Comparison of ENCODE assay signal across 8 mouse cellular contexts in genomic region chrX:52971211-52972006, GRCm38 (mm10). TPM values are rescaled to one million over a fixed set of nuclear protein-coding genes. Genes with fewer than 3 reads are reported as not detected.
A peak's percentile ranks its signal among the peaks of the same experiment; 100 is the strongest.
DNase-seq lines count a peak whose midpoint lies in the region; ATAC-seq and TF ChIP-seq lines count a peak whose summit lies in the region.

No protein-coding gene starts in this region.

- H3K27me3 ChIP-seq in G1E (ENCODE audit: insufficient read depth, low read length): no peaks in the 10 kb centered on the region
- no peaks in the 10 kb centered on the region for H3K27me3 ChIP-seq in midbrain, embryonic 15.5 days (replicated peaks)

- no peak overlapping the region for H3K27ac ChIP-seq in midbrain, embryonic 15.5 days

- intact Hi-C loops in heart, postnatal 10 days (cut with DNase I): no loop called here
- intact Hi-C loops in left cerebral cortex, postnatal 36 days (cut with DNase I): no loop called here

- 61% methylated on average over 3 of the region's 3 CpGs for WGBS in midbrain, embryonic 15.5 days

- DNase-seq in G1E (ENCODE audit: low spot score): peak; percentile 15
- DNase-seq in adrenal gland, postnatal 36 days: peak; percentile 17 to 50
- DNase-seq in heart, postnatal 10 days: peak; percentile 72 to 76
- no peak for DNase-seq in left cerebral cortex, postnatal 36 days (ENCODE audit: low spot score in 2 of 2)
- DNase-seq in urinary bladder, adult 18-20 months (ENCODE audit: low spot score in 2 of 2): no peak

- no peaks in the 10 kb centered on the region for H3K9me3 ChIP-seq in G1E (replicated peaks)
- no peaks in the 10 kb centered on the region for H3K9me3 ChIP-seq in midbrain, embryonic 15.5 days

- H3K9ac ChIP-seq in midbrain, embryonic 15.5 days: no peak overlapping the region

- H3K4me2 ChIP-seq in midbrain, embryonic 15.5 days: no peak overlapping the region

- H3K4me3 ChIP-seq in G1E (ENCODE audit: low read depth, low read length): no peak overlapping the region
- no peak overlapping the region for H3K4me3 ChIP-seq in midbrain, embryonic 15.5 days

- peak; percentile 94 for ATAC-seq in G1E (ENCODE audit: extremely low read depth, insufficient number of reproducible peaks, low FRiP score, poor library complexity, severe bottlenecking)
- ATAC-seq in megakaryocyte, adult 5-6 weeks (ENCODE audit: poor library complexity, severe bottlenecking): peak; percentile 54
- no peak for ATAC-seq in CD4-positive, CD25-positive, alpha-beta regulatory T cell, adult 4 months
- ATAC-seq in midbrain, embryonic 15.5 days (replicated peaks): no peak

- peaks cover 8% of the 10 kb centered on the region for H3K4me1 ChIP-seq in G1E (ENCODE audit: insufficient read depth, low read depth, low read length)
- no peaks in the 10 kb centered on the region for H3K4me1 ChIP-seq in midbrain, embryonic 15.5 days

- no peak for TF ChIP-seq CTCF in G1E (IDR thresholded peaks at IDR 0.05; ENCODE audit: low read depth, low read length)

- H3K36me3 ChIP-seq in G1E (replicated peaks): no peaks in the 10 kb centered on the region
- H3K36me3 ChIP-seq in midbrain, embryonic 15.5 days (replicated peaks): no peaks in the 10 kb centered on the region

RNA-seq across cellular contexts. Expression of gene Hprt, which starts 16.5 kb away (rescaled TPM):
- 184 and 206 TPM in 2 replicates for total RNA-seq in G1E (2014; fragmentation: Nextera tagmentation)
- 412 and 435 TPM in 2 replicates for total RNA-seq in G1E (2017)
- polyA plus RNA-seq in G1E (2012): 7.2 and 13.1 TPM in 2 replicates
- 100 to 1,000 TPM; 119 to 120 TPM for total RNA-seq in adrenal gland, postnatal 36 days (2021)
- total RNA-seq in heart, postnatal 10 days (2021): 10 to 100 TPM; 85.3 to 95.9 TPM
- 280 and 308 TPM in 2 replicates for total RNA-seq in megakaryocyte, adult 5-6 weeks (2015)
- total RNA-seq in megakaryocyte, adult 5-6 weeks (2017): 258 and 293 TPM in 2 replicates
- polyA plus RNA-seq in CD4-positive, CD25-positive, alpha-beta regulatory T cell, adult 4 months (2017; shearing (Covaris generic)): 100 to 1,000 TPM; 253 to 255 TPM
- total RNA-seq in left cerebral cortex, postnatal 36 days (2021): 100 to 1,000 TPM; 143 to 150 TPM
- 80.2 and 83.4 TPM in 2 replicates for polyA plus RNA-seq in midbrain, embryonic 15.5 days (2015; fragmentation: Nextera tagmentation; extraction: Ambion mirVana)

RNA-seq across cellular contexts. Expression of gene Phf6, which starts 59.3 kb away (rescaled TPM):
- total RNA-seq in G1E (2014; fragmentation: Nextera tagmentation): 53.1 and 64.0 TPM in 2 replicates
- total RNA-seq in G1E (2017): 39.1 and 45.9 TPM in 2 replicates
- 5.2 and 6.6 TPM in 2 replicates for polyA plus RNA-seq in G1E (2012)
- 10 to 100 TPM; 14.7 to 21.3 TPM for total RNA-seq in adrenal gland, postnatal 36 days (2021)
- total RNA-seq in heart, postnatal 10 days (2021): 1 to 10 TPM; 7.6 to 8.1 TPM
- 22.4 and 26.0 TPM in 2 replicates for total RNA-seq in megakaryocyte, adult 5-6 weeks (2015)
- total RNA-seq in megakaryocyte, adult 5-6 weeks (2017): 20.5 and 23.9 TPM in 2 replicates
- 10 to 100 TPM; 34.9 to 40.1 TPM for polyA plus RNA-seq in CD4-positive, CD25-positive, alpha-beta regulatory T cell, adult 4 months (2017; shearing (Covaris generic))
- 10 to 100 TPM; 16.9 to 19.5 TPM for total RNA-seq in left cerebral cortex, postnatal 36 days (2021)
- polyA plus RNA-seq in midbrain, embryonic 15.5 days (2015; fragmentation: Nextera tagmentation; extraction: Ambion mirVana): 65.0 and 71.3 TPM in 2 replicates

Comparison
In these comparisons a context has a peak if more than half of its experiments do, and no peak if none do; other contexts are left out.
1. ATAC-seq: peak in G1E (single experiment) and megakaryocyte, adult 5-6 weeks (single experiment); none in CD4-positive, CD25-positive, alpha-beta regulatory T cell, adult 4 months (single experiment) and midbrain, embryonic 15.5 days (single experiment).
2. DNase-seq: peak in G1E (single experiment), adrenal gland, postnatal 36 days (2 of 2) and heart, postnatal 10 days (2 of 2); none in left cerebral cortex, postnatal 36 days (0 of 2) and urinary bladder, adult 18-20 months (0 of 2).